Mouse (Mus musculus) hindbrain, embryonic 13.5 days (tissue): ENCODE data around the gene Klhl7. TPM values are rescaled to one million over a fixed set of nuclear protein-coding genes. Genes with fewer than 3 reads are reported as not detected.

Experiments
- ATAC-seq: fragments of 200-750 bp; cut with Nextera tagmentation; 2 replicates; pipeline ENCODE4 v1.8.0; 2017; ENCODE audit warnings: moderate TSS enrichment; ENCODE audit not compliant: low FRiP score
- H3K27ac ChIP-seq: fragments of 300-500 bp; sonication (generic); 2 replicates; pipeline ENCODE4 v1.5.1; 2015; ENCODE audit warnings: inconsistent platforms, mild to moderate bottlenecking, moderate library complexity
- H3K27me3 ChIP-seq: fragments of 300-500 bp; sonication (generic); 2 replicates; pipeline ENCODE4 v1.6.1; 2015; ENCODE audit warnings: mild to moderate bottlenecking, inconsistent platforms
- H3K36me3 ChIP-seq: fragments of 300-500 bp; sonication (generic); 2 replicates; pipeline ENCODE4 v1.6.1; 2015; ENCODE audit warnings: mild to moderate bottlenecking, inconsistent platforms
- H3K4me1 ChIP-seq: fragments of 300-500 bp; sonication (generic); replicated peaks from 2 replicates; pipeline ENCODE4 v1.6.1; 2015; ENCODE audit warnings: inconsistent platforms
- H3K4me2 ChIP-seq: fragments of 300-500 bp; sonication (generic); 2 replicates; pipeline ENCODE4 v1.6.1; 2015; ENCODE audit warnings: inconsistent platforms, mild to moderate bottlenecking, moderate library complexity
- H3K4me3 ChIP-seq: fragments of 300-500 bp; sonication (generic); 2 replicates; pipeline ENCODE4 v1.5.1; 2015; ENCODE audit warnings: mild to moderate bottlenecking, inconsistent platforms
- H3K9ac ChIP-seq: fragments of 300-500 bp; sonication (generic); 2 replicates; pipeline ENCODE4 v1.6.1; 2015; ENCODE audit warnings: mild to moderate bottlenecking, inconsistent platforms
- H3K9me3 ChIP-seq: fragments of 300-500 bp; sonication (generic); 2 replicates; pipeline ENCODE4 v1.6.1; 2016; ENCODE audit warnings: inconsistent platforms
- WGBS: fragments of 180-500 bp; shearing (Covaris S2); methylation state at CpG from one replicate; pipeline ENCODE4 v1.1.7; 2015; 5-methylcytosine and 5-hydroxymethylcytosine counted together
- polyA plus RNA-seq: library from polyadenylated mRNA; unstranded; fragments of >200 nt; fragmentation: Nextera tagmentation; extraction: Ambion mirVana; gene quantifications from 2 replicates; pipeline ENCODE4 v1.2.1, GENCODE M21; 2015

Klhl7 gene
- polyA plus RNA-seq, 1 experiment from 2014 or later: 158 TPM

DNA sequence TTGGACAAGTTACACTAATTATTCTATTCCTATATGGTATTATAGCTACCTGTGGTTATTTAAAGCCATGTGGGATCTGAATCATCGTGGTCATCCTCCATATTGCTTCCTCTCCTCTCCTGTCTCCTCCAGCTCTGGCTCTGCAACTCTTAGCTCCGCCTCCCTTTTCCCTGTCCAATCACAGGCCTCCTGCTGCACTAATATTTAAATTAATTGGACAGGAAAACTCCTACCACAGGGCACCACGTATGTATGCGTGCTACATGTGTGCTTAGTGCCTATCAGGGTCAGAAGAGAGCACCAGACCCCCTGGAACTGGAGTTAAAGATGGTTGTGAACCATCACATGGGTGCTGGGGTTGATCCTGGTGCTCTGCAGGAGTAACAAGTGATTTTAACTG, 88.1 kb downstream of the Klhl7 start:
- H3K4me2 ChIP-seq: no peak overlapping the region
- ATAC-seq: no peak
- peaks cover 7% of the 10 kb centered on the region; the same call in 1 of the 2 replicates for H3K9me3 ChIP-seq
- H3K36me3 ChIP-seq: peaks cover 30% of the 10 kb centered on the region
- H3K4me1 ChIP-seq: no peaks in the 10 kb centered on the region
- no peak overlapping the region for H3K4me3 ChIP-seq
- H3K27ac ChIP-seq: no peak overlapping the region
- H3K9ac ChIP-seq: no peak overlapping the region
- 82% methylated on average over 4 of the region's 4 CpGs for WGBS
- H3K27me3 ChIP-seq: no peaks in the 10 kb centered on the region

DNA sequence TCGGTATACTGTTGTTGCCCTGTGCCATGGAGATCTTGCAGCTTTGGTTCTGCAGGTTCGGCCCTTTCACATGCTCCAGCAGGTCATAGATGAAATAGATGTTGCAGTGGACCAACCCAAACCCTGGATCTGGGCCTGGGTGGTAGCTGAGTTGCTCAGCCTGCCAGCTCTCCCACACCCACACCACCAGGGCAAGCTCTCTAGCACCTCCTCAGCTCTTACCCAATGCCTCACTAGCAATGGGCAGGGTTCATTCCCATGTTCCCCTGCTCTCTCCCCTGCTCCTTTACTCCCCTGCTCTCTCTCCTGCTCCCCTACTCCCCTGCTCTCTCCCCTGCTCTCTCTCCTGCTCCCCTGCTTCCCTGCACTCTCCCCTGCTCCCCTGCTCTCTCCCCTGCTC, 91.4 kb downstream of the Klhl7 start:
- WGBS: 88% methylated on average over 2 of the region's 2 CpGs
- Histone ChIP-seq H3K27ac (no peak overlapping the region), H3K4me1 (no peaks in the 10 kb centered on the region), H3K4me2 (no peak overlapping the region), H3K9me3 (no peaks in the 10 kb centered on the region), H3K4me3 (no peak overlapping the region), H3K9ac (no peak overlapping the region), H3K27me3 (no peaks in the 10 kb centered on the region), H3K36me3 (peaks cover 2% of the 10 kb centered on the region)
- ATAC-seq: no peak

- Histone ChIP-seq H3K27ac (no peak overlapping the region), H3K4me1 (no peaks in the 10 kb centered on the region), H3K36me3 (no peaks in the 10 kb centered on the region), H3K4me3 (no peak overlapping the region), H3K9me3 (no peaks in the 10 kb centered on the region), H3K9ac (no peak overlapping the region), H3K27me3 (no peaks in the 10 kb centered on the region), H3K4me2 (no peak overlapping the region)
- ATAC-seq: no peak
- WGBS: 80% methylated on average over 4 of the region's 4 CpGs
Measured at GRCm38 (mm10) chr5:24201006-24201405, 100.6 kb downstream of the Klhl7 start.

- Histone ChIP-seq H3K4me2 (no peak overlapping the region), H3K9me3 (no peaks in the 10 kb centered on the region), H3K4me3 (no peak overlapping the region), H3K27ac (no peak overlapping the region), H3K27me3 (no peaks in the 10 kb centered on the region), H3K9ac (no peak overlapping the region), H3K36me3 (no peaks in the 10 kb centered on the region), H3K4me1 (no peaks in the 10 kb centered on the region)
- no peak for ATAC-seq
- WGBS: 74% methylated on average over 5 of the region's 5 CpGs
Measured at GRCm38 (mm10) chr5:24202492-24202891, 102.1 kb downstream of the Klhl7 start.

DNA sequence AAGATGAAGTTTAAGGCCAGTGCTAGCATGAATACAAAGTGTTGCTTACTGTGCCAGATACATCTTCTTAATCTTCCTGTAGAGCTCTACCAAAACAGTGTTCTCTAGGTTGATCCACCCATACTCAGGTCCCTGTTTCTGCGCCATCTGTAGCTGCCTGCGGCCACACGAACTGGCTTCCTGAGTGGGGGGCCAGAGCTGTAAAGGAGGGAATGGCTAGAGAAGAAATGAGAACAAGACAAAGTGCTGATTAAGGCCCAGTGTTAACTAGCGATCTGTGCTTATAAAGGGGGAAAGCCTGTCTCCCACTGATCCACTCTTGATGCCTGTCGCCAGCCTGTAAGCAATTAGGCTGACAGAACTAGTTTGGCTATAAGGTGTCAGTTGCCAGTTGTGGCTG, 102.9 kb downstream of the Klhl7 start:
- 87% methylated on average over 5 of the region's 5 CpGs for WGBS
- Histone ChIP-seq H3K9me3 (no peaks in the 10 kb centered on the region), H3K27ac (no peak overlapping the region), H3K9ac (no peak overlapping the region), H3K27me3 (no peaks in the 10 kb centered on the region), H3K4me2 (no peak overlapping the region), H3K4me1 (no peaks in the 10 kb centered on the region), H3K36me3 (no peaks in the 10 kb centered on the region), H3K4me3 (no peak overlapping the region)
- no peak for ATAC-seq

GRCm38 (mm10) chr5:24207965-24208364, 107.6 kb downstream of the Klhl7 start:
- Histone ChIP-seq H3K9ac (no peak overlapping the region), H3K4me3 (no peak overlapping the region), H3K4me1 (no peaks in the 10 kb centered on the region), H3K4me2 (no peak overlapping the region), H3K27me3 (no peaks in the 10 kb centered on the region), H3K9me3 (no peaks in the 10 kb centered on the region), H3K36me3 (no peaks in the 10 kb centered on the region), H3K27ac (no peak overlapping the region)
- 75% methylated on average over 10 of the region's 10 CpGs for WGBS
- no peak for ATAC-seq

- no peak for ATAC-seq
Measured at GRCm38 (mm10) chr5:24208505-24208904, 108.1 kb downstream of the Klhl7 start.

More at GRCm38 (mm10) chr5:24208505-24208904, 108.1 kb downstream of the Klhl7 start:
- Histone ChIP-seq H3K4me2 (no peak overlapping the region), H3K27ac (no peak overlapping the region), H3K27me3 (0 out of 2 replicates have a peak, but pooled peaks cover 2% of the 10 kb centered on the region), H3K36me3 (no peaks in the 10 kb centered on the region), H3K9ac (no peak overlapping the region), H3K9me3 (no peaks in the 10 kb centered on the region), H3K4me1 (no peaks in the 10 kb centered on the region), H3K4me3 (no peak overlapping the region)
- 91% methylated on average over 5 of the region's 5 CpGs for WGBS

Other genes with a start within 250 kb of the Klhl7 start
- 33.9 and 36.4 TPM in 2 replicates for gene Fam126a, start 69.9 kb upstream of the Klhl7 start, polyA plus RNA-seq
- 17.1 and 18.5 TPM in 2 replicates for gene Nupl2, start 64.4 kb downstream of the Klhl7 start, polyA plus RNA-seq